Mouse (Mus musculus): ENCODE results near the gene Slc19a2. TPM values are rescaled to one million over a fixed set of nuclear protein-coding genes. Genes with fewer than 3 reads are reported as not detected.

Slc19a2 gene
- total and polyA plus RNA-seq, 2 experiments from 2014 or later: 10.3 to 19.3 TPM

DNA sequence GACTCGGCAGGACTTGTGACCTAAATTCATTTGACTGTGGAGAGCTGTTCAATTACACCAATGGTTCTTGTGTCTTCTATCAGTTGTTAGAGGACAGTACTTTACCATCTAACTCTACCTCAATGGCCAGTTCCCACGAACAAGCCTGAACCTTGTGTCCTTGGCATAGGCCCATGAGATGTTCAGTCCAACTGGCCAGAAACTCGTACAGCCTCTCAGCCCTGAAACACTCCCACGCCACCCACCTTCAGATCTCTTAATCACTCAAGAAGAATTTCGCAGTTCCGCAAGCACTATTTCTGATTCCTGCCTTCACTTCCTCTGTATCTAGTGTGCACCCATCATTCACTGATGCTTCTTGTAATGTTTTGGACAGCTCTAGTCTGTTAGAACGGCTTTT is 12.8 kb upstream of the Slc19a2 start:
- Histone ChIP-seq H3K27me3 (ENCODE audit: insufficient read depth, low read length) (no peaks in the 10 kb centered on the region), H3K4me2 (ENCODE audit: low read depth, low read length) (no peak overlapping the region), H3K9ac (replicated peaks; ENCODE audit: low read length) (no peak overlapping the region), H3K36me3 (ENCODE audit: insufficient read depth, low read length) (no peaks in the 10 kb centered on the region), H3K4me1 (ENCODE audit: insufficient read depth, low read length) (no peaks in the 10 kb centered on the region), H3K27ac (no peak overlapping the region), H3K4me3 (ENCODE audit: low read length) (no peak overlapping the region), H3K9me3 (ENCODE audit: low read length) (no peaks in the 10 kb centered on the region)
- DNase-seq (ENCODE audit: low spot score): no peak
- no peak for ATAC-seq
- no peak for TF ChIP-seq CTCF (IDR thresholded peaks at IDR 0.05; ENCODE audit: low read depth)
- WGBS: 63% methylated on average over 7 of the region's 7 CpGs

DNA sequence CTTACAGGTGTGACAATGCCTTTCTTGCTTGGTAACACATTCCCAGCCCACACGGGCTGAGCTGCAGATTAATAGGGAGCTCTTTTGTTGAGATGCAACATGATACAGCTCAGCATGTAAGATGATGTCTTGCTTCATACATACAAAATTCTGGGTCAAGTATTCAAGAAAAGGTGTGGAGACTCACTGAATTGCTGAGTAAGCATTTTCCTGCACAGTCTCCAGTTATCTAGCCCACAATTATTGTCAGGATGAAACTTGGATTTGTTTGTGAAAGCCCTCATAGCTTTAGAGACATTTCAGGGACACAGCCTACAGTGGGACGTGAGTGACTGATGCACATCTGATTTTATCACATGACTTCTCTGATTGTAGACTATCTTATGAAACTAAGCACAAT is 7.4 kb upstream of the Slc19a2 start:
- ATAC-seq (no peak), DNase-seq (ENCODE audit: low spot score) (no peak)
- Histone ChIP-seq H3K4me3 (ENCODE audit: low read length) (no peak overlapping the region), H3K9me3 (ENCODE audit: low read length) (no peaks in the 10 kb centered on the region), H3K9ac (replicated peaks; ENCODE audit: low read length) (no peak overlapping the region), H3K4me2 (ENCODE audit: low read depth, low read length) (no peak overlapping the region), H3K27me3 (ENCODE audit: insufficient read depth, low read length) (no peaks in the 10 kb centered on the region), H3K4me1 (ENCODE audit: insufficient read depth, low read length) (no peaks in the 10 kb centered on the region), H3K36me3 (ENCODE audit: insufficient read depth, low read length) (no peaks in the 10 kb centered on the region), H3K27ac (no peak overlapping the region)
- 82% methylated on average over 2 of the region's 2 CpGs for WGBS
- TF ChIP-seq CTCF (IDR thresholded peaks at IDR 0.05; ENCODE audit: low read depth): no peak

DNA sequence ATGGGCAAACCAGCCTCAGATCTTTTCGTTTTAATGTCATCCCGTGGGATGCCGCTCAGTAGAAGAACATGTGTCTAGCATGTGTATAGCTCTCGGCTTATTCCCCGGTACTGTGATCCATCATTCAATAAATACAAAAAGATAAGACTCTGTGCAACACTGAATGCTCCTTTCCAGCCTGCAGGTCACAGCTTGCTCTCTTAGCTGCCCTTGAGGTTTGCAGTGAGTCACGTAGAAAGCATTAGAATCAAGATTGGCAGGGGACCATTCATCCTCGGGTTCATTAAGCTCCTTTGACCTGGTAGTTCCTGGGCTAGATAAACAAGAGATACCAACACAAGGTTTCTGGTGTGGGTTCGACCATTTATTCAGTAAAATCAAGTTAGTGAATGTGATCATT is 6.0 kb upstream of the Slc19a2 start:
- Histone ChIP-seq H3K36me3 (ENCODE audit: insufficient read depth, low read length) (no peaks in the 10 kb centered on the region), H3K27ac (no peak overlapping the region), H3K4me3 (ENCODE audit: low read length) (no peak overlapping the region), H3K4me1 (ENCODE audit: insufficient read depth, low read length) (no peaks in the 10 kb centered on the region), H3K4me2 (ENCODE audit: low read depth, low read length) (no peak overlapping the region), H3K9me3 (ENCODE audit: low read length) (no peaks in the 10 kb centered on the region), H3K9ac (replicated peaks; ENCODE audit: low read length) (no peak overlapping the region), H3K27me3 (ENCODE audit: insufficient read depth, low read length) (no peaks in the 10 kb centered on the region)
- DNase-seq (ENCODE audit: low spot score) (no peak), ATAC-seq (no peak)
- TF ChIP-seq CTCF (IDR thresholded peaks at IDR 0.05; ENCODE audit: low read depth): no peak
- WGBS: 69% methylated on average over 8 of the region's 8 CpGs

DNA sequence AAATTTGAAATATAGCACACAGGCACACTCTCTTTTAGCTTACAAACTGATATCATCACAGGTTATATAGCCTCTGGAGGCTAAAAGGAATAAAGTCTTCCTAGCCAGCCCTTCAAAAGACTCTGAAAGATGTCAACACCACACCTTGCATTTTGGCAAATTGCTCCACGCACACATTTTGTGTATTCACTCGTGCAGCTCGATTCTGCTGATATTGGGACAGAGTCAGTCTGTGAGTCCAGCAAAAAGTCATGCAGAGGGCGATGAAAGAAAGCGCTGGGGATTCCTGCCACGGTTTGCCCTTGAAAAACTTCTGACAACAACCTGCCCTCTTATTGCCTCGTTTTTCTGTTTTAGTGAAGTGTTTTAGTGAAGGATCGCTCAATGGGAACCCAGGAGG is 1.4 kb upstream of the Slc19a2 start:
- 32% methylated on average over 8 of the region's 8 CpGs for WGBS
- peak overlapping the region; percentile 53; the same call in 1 of the 2 replicates for H3K9ac ChIP-seq (replicated peaks; ENCODE audit: low read length)
- no peak for TF ChIP-seq CTCF (IDR thresholded peaks at IDR 0.05; ENCODE audit: low read depth)
- H3K36me3 ChIP-seq (ENCODE audit: insufficient read depth, low read length): no peaks in the 10 kb centered on the region
- H3K27ac ChIP-seq: 0 out of 2 replicates have a peak overlapping the region, but pooled peaks have one; percentile 76
- no peak overlapping the region for H3K4me3 ChIP-seq (ENCODE audit: low read length)
- H3K9me3 ChIP-seq (ENCODE audit: low read length): no peaks in the 10 kb centered on the region
- H3K4me1 ChIP-seq (ENCODE audit: insufficient read depth, low read length): peaks cover 7% of the 10 kb centered on the region; the same call in 1 of the 2 replicates
- H3K27me3 ChIP-seq (ENCODE audit: insufficient read depth, low read length): no peaks in the 10 kb centered on the region
- ATAC-seq (no peak), DNase-seq (ENCODE audit: low spot score) (no peak)
- H3K4me2 ChIP-seq (ENCODE audit: low read depth, low read length): peak overlapping the region; percentile 72; the same call in 1 of the 2 replicates

DNA sequence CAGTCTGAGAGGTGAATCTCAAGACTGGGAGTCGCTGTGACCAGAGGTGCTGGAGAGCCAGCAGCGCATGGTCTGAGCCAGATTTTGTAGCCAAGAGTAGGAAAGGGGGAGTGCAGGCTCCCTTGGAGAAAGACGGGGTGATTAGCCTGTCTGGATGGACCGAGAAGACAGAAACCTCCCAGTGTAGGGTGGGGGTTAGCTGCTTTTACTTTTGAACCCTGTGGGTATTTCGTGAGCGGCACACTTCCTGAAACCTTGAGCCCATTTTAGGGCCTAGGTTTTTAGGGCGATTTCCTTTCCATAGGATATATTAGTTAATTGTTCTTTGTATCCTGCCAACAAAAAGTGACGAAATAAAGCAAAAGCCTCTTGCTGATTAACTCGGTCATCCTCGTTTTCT is 875 bp upstream of the Slc19a2 start:
- no peaks in the 10 kb centered on the region for H3K9me3 ChIP-seq (ENCODE audit: low read length)
- peaks cover 7% of the 10 kb centered on the region; the same call in 1 of the 2 replicates for H3K4me1 ChIP-seq (ENCODE audit: insufficient read depth, low read length)
- peak overlapping the region; percentile 72 for H3K4me2 ChIP-seq (ENCODE audit: low read depth, low read length)
- peak overlapping the region; percentile 76; the same call in 1 of the 2 replicates for H3K27ac ChIP-seq
- H3K4me3 ChIP-seq (ENCODE audit: low read length): peak overlapping the region; percentile 53
- 8% methylated on average over 10 of the region's 10 CpGs for WGBS
- DNase-seq (ENCODE audit: low spot score) (peak; percentile 13), ATAC-seq (no peak)
- no peak for TF ChIP-seq CTCF (IDR thresholded peaks at IDR 0.05; ENCODE audit: low read depth)
- H3K27me3 ChIP-seq (ENCODE audit: insufficient read depth, low read length): no peaks in the 10 kb centered on the region
- no peaks in the 10 kb centered on the region for H3K36me3 ChIP-seq (ENCODE audit: insufficient read depth, low read length)
- peak overlapping the region; percentile 53 for H3K9ac ChIP-seq (replicated peaks; ENCODE audit: low read length)

DNA sequence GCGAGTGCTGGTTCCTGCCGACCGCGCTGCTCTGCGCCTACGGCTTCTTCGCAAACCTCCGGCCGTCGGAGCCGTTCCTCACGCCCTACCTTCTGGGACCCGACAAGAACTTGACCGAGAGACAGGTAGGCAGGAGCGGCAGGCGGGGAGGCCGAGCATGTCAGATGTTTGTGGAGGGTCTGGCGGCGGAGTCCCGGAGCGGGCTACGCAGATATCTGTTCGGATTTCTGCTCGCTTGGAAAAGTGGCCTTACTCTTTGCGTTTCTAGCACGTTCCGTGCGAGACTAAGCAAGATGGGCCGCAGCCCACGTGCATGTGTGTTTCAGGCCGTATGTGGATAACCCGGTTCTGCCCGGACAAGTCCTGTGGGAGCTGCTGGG is 476 bp downstream of the Slc19a2 start:
- DNase-seq (ENCODE audit: low spot score): peak; percentile 54
- peak overlapping the region; percentile 72 for H3K4me2 ChIP-seq (ENCODE audit: low read depth, low read length)
- H3K4me1 ChIP-seq (ENCODE audit: insufficient read depth, low read length): peaks cover 7% of the 10 kb centered on the region; the same call in 1 of the 2 replicates
- H3K36me3 ChIP-seq (ENCODE audit: insufficient read depth, low read length): no peaks in the 10 kb centered on the region
- ATAC-seq: peak; percentile 10
- no peaks in the 10 kb centered on the region for H3K27me3 ChIP-seq (ENCODE audit: insufficient read depth, low read length)
- H3K27ac ChIP-seq: peak overlapping the region; percentile 76
- H3K4me3 ChIP-seq (ENCODE audit: low read length): peak overlapping the region; percentile 53
- no peak for TF ChIP-seq CTCF (IDR thresholded peaks at IDR 0.05; ENCODE audit: low read depth)
- no peaks in the 10 kb centered on the region for H3K9me3 ChIP-seq (ENCODE audit: low read length)
- H3K9ac ChIP-seq (replicated peaks; ENCODE audit: low read length): peak overlapping the region; percentile 53
- WGBS: 1% methylated on average over 32 of the region's 33 CpGs

DNA sequence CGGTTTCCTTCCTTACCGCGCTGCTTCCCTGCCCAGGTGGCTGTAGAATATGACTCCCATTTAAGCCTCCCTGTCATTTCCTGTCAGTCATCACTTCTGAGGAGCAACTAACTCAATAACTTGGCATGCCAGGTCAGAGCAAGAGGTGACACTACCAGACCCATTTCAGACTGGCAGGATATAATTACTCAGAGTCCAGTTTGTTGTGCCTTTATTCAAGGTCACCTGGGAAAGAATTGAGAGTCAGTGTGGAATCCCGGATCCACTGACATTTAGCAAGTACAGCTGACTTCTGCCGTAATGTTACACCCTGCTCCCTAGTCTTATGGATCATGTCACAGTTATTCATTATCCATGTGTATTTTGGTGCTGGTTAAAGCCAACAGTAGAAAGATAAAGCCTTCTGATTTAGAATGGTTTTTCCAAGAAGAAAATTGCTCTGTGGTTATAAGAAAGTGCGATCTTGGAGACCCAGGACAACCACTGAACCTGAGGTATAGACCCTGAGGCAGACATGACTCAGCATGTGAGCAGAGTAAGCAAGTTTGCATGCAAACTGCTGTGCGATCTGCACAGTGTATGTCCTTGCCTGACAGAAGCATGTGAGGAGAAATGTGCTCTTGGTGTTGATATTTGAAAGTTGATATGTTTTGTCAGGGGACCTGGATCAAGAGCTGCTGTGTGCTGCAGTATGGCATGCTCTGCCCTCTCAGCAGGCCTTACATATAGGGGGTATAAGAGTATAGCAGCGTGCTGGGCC is 1.7 kb downstream of the Slc19a2 start:
- 53% methylated on average over 8 of the region's 8 CpGs for WGBS
- TF ChIP-seq CTCF (IDR thresholded peaks at IDR 0.05; ENCODE audit: low read depth): no peak
- Histone ChIP-seq H3K4me2 (ENCODE audit: low read depth, low read length) (peak overlapping the region; percentile 72), H3K4me3 (ENCODE audit: low read length) (peak overlapping the region; percentile 53), H3K4me1 (ENCODE audit: insufficient read depth, low read length) (peaks cover 7% of the 10 kb centered on the region; the same call in 1 of the 2 replicates), H3K9me3 (ENCODE audit: low read length) (no peaks in the 10 kb centered on the region), H3K9ac (replicated peaks; ENCODE audit: low read length) (no peak overlapping the region), H3K36me3 (ENCODE audit: insufficient read depth, low read length) (no peaks in the 10 kb centered on the region), H3K27ac (no peak overlapping the region), H3K27me3 (ENCODE audit: insufficient read depth, low read length) (no peaks in the 10 kb centered on the region)
- ATAC-seq (no peak), DNase-seq (ENCODE audit: low spot score) (no peak)

All from hindbrain, postnatal 0 days (tissue).